Mouse (Mus musculus): ENCODE results near the gene Csnk1e.

Gene Csnk1e

GRCm38 (mm10) chr15:79424602-79425001 lies 30.8 kb downstream of the Csnk1e start:
- DNase-seq (ENCODE audit: low spot score in 2 of 2): no peak

GRCm38 (mm10) chr15:79422715-79423243 lies 32.6 kb downstream of the Csnk1e start:
- DNase-seq (ENCODE audit: low spot score in 2 of 2): no peak

- no peak for DNase-seq (ENCODE audit: low spot score in 2 of 2)
These were observed 36.7 kb downstream of the Csnk1e start for GRCm38 (mm10) chr15:79418677-79419076.

- no peak for DNase-seq (ENCODE audit: low spot score in 2 of 2)
These were observed 37.1 kb downstream of the Csnk1e start for GRCm38 (mm10) chr15:79418265-79418664.

GRCm38 (mm10) chr15:79417379-79417778 lies 38.0 kb downstream of the Csnk1e start:
- DNase-seq (ENCODE audit: low spot score in 2 of 2): no peak

- no peak for DNase-seq (ENCODE audit: low spot score in 2 of 2)
These were observed 38.8 kb downstream of the Csnk1e start for GRCm38 (mm10) chr15:79416460-79417085.

GRCm38 (mm10) chr15:79414513-79414912 lies 40.9 kb downstream of the Csnk1e start:
- no peak for DNase-seq (ENCODE audit: low spot score in 2 of 2)

GRCm38 (mm10) chr15:79413802-79414201 lies 41.6 kb downstream of the Csnk1e start:
- no peak for DNase-seq (ENCODE audit: low spot score in 2 of 2)

GRCm38 (mm10) chr15:79413201-79413600 lies 42.2 kb downstream of the Csnk1e start:
- peak in 1 of 2 experiments; percentile 24 for DNase-seq (ENCODE audit: low spot score in 2 of 2)

GRCm38 (mm10) chr15:79411363-79412065 lies 43.9 kb downstream of the Csnk1e start:
- DNase-seq (ENCODE audit: low spot score in 2 of 2): no peak

GRCm38 (mm10) chr15:79409077-79409573 lies 46.2 kb downstream of the Csnk1e start:
- no peak for DNase-seq (ENCODE audit: low spot score in 2 of 2)

GRCm38 (mm10) chr15:79406564-79406963 lies 48.8 kb downstream of the Csnk1e start:
- peak; percentile 33 to 40 for DNase-seq (ENCODE audit: low spot score in 2 of 2)

- DNase-seq (ENCODE audit: low spot score in 2 of 2): no peak
These were observed 51.1 kb downstream of the Csnk1e start for GRCm38 (mm10) chr15:79404277-79404676.

GRCm38 (mm10) chr15:79403763-79404210 lies 51.6 kb downstream of the Csnk1e start:
- no peak for DNase-seq (ENCODE audit: low spot score in 2 of 2)

- peak; percentile 72 to 86 for DNase-seq (ENCODE audit: low spot score in 2 of 2)
These were observed 52.3 kb downstream of the Csnk1e start, which contains the start of gene Tmem184b for GRCm38 (mm10) chr15:79402836-79403762. TSS of gene Tmem184b (minus strand) at chr15:79403569.

- no peak for DNase-seq (ENCODE audit: low spot score in 2 of 2)
These were observed 53.2 kb downstream of the Csnk1e start for GRCm38 (mm10) chr15:79402176-79402575.

- DNase-seq (ENCODE audit: low spot score in 2 of 2): no peak
These were observed 54.4 kb downstream of the Csnk1e start for GRCm38 (mm10) chr15:79400975-79401365.

- DNase-seq (ENCODE audit: low spot score in 2 of 2): no peak
These were observed 55.0 kb downstream of the Csnk1e start for GRCm38 (mm10) chr15:79400134-79400974.

GRCm38 (mm10) chr15:79399231-79400052 lies 55.9 kb downstream of the Csnk1e start:
- DNase-seq (ENCODE audit: low spot score in 2 of 2): no peak

GRCm38 (mm10) chr15:79396736-79397135 lies 58.6 kb downstream of the Csnk1e start:
- DNase-seq (ENCODE audit: low spot score in 2 of 2): peak; percentile 43 to 58

Measured in thymus, postnatal 10 days (tissue).